Mouse (Mus musculus): ENCODE results near the gene Ntf5. TPM values are rescaled to one million over a fixed set of nuclear protein-coding genes. Genes with fewer than 3 reads are reported as not detected.

The Ntf5 gene
- total RNA-seq, 4 experiments from 2014 or later: 0.36 to 0.39 TPM; not detected in 2

DNA sequence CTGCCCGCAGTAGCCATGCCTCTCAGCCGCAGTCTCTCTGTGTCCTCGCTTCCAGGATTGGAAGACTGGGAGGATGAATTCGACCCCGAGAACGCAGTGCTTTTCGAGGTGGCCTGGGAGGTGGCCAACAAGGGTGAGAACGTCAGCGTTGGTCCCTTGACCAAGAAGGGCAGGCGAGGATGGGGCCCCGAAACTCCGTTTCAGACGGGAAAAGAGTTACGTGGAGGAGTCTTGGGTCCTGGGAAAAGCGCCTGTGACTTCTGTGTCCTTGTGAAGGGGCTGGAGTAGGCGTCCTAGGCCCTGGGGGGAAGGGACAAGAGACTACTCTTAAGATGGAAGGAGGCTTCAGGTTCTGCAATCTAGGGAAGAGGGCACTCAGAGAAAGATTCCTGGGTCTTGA is 21.5 kb downstream of the Ntf5 start:
- DNase-seq (ENCODE audit: low spot score in 2 of 2): no peak

DNA sequence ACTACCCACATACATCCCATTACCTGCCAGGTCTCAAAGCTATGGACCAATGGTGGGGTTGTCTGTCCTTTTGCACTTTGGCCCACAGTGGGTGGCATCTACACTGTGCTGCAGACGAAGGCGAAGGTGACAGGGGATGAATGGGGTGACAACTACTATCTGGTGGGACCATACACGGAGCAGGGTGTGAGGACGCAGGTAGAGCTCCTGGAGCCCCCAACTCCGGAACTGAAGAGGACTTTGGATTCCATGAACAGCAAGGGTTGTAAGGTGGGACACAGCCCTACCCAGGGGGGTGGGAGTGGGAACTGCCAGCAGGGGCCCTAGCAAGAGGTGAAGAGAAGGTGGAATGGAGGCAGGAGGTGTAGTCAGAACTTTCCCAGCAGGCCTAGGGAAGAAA is 22.9 kb downstream of the Ntf5 start:
- DNase-seq (ENCODE audit: low spot score in 2 of 2): no peak

DNA sequence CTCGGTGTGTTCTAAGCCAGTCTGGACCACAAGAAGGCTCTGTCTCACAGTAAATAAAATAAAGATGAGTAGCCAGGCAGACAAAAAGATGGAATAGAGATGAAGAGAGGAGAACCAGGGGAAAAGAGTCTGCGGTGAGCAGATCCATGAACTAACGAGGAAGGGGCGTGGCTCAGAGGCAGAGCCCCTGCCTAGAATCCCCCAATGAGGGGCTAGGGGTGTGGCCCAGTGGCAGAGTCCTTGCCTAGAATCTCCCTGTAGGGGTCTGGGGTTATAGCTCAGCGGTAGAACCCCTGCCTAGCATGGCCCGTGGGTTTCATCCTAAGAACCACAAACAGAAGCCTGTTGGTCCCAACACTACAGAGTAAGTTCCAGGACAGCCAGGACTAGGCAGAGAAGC is 23.6 kb downstream of the Ntf5 start:
- DNase-seq (ENCODE audit: low spot score in 2 of 2): no peak

DNA sequence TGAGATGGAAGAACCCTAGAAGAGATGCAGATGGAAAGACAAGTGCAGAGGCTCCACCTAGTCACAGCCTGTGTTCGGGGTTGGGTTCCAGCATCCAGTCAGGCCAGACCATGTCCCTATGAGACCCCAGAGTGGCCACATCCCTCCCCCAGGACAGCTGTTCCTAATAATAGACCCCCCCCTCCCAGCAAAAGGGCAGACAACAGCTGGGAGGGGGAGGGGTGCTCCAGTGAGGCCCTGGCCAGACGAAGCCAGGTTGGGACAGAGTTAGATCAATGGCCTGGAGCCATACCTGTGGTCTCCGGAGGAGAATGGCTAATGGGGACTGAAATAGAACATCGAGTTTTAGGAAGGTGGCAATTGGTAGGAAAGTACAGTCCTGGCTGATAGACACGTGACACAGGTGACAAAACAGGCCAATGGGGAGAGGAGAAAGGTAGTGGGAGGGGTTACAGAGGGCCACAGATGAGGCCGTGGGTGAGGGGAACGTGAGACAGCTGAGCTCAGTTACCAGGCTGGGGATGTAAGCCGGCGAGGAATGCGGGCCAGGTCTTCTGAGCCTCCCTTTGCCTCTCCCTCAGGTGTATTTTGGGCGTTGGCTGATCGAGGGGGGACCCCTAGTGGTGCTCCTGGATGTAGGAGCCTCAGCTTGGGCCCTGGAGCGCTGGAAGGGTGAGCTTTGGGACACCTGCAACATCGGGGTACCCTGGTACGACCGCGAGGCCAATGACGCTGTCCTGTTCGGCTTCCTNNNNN is 24.2 kb downstream of the Ntf5 start, which contains the start of gene Ruvbl2:
Ruvbl2 (minus strand) TSS at position 576 of the 756 bp plus-strand sequence.
- no peak for DNase-seq (ENCODE audit: low spot score in 2 of 2)

DNA sequence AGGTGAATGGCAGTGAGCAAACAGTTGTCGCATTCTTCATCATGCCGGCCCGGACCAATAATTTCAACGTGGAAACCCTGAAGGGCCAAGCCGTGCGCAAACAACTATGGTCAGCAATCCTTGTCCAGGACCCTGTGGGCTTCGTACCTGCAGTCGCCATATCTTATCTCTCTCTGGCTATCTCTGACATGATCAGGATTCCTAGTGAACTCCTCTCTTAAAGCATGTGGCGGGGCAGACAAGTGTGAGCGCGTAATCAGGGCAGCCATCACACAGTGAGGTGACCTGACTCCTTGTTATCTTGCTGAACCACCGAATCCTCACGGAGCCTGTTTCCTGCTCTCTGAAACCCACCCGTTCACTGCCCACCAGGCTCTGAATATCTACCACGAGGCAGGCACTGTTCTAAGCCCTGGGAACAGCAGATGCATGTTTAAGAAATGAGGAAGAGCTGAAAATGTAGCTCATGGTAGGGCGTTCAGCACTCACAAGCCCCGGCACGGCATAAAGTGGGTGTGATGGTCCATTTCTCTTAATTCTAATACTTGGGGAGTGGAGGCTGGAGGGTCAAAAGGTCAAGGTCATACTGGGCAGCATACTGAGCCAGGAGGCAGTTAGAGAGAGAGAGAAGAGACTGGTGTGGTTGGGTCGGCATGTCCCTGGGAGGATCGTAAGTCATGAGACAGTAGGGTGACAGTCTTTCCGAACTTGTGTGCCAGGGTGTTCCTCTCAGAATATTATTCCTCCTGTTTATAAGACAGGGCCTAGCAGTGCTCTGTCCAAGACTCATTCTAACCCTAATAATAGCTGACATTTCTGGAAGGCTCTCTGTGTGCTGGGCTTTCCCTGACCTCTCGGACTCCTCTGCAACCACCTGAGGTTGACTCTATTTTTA is 30.3 kb downstream of the Ntf5 start:
- DNase-seq (ENCODE audit: low spot score in 2 of 2): no peak

DNA sequence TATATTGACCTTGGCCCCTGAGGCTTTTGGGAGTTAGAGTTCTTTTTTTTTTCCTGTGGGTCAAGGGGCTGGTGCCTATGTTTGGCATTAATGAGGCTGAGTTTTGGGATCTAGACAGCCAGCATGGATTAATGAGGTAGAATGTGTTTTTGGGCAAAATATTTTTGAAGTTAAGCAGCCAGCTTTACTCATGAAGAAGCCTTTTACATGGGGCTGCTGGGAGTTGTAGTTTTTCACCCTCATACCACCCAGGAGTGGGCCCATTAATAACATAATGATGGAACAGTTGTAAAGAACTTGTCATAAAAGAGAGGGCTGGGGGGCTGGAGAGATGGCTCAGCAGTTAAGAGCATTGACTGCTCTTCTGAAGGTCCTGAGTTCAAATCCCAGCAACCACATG is 33.1 kb downstream of the Ntf5 start:
- no peak for DNase-seq (ENCODE audit: low spot score in 2 of 2)

DNA sequence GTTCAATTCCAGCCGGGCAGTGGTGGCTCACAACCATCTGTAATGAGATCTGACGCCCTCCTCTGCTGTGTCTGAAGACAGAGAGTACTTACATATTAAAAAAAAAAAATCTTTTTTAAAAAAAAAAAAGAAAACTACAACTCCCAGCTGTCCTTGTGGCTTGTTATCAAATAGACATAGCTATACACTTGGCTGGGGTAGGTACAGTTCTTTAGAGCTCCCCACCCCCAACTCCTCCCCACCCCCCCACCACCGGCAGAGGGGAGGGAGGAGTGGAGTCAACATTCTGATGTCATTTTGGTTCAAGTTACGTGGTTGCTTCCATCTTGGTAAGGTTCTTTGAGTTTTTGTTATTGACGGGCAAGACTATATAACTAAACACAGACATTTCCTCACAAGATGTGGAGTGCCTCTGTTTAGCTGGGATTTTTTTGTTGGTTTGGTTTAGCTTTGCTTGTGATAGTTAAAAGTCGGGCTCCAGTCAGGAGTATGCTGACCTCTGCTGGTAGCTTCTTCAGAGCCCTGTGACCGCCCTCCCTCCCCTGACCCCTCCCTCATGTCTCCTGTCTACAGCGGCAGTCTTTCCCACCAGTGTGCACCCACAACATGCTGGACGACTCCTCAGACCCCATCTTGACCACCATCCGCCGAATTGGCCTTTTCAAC is 34.0 kb downstream of the Ntf5 start:
- DNase-seq (ENCODE audit: low spot score in 2 of 2): no peak

DNA sequence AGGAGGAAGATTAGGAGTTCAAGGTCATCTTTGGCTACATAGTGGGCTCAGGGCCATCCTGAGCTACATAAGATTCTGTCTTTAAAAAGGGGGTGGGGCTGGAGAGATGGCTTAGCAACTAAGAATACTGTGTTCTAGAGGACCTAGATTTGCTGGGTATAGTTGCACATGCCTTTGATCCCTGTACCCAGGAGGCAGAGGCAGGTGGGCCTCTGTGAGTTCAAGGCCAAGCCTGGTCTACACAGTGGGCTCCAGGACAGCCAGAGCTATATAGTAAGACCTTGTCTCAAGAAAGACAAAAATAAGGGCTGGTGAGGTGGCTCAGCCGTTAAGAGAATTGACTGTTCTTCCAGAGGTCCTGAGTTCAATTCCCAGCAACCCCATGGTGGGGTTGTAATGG is 36.5 kb downstream of the Ntf5 start:
- no peak for DNase-seq (ENCODE audit: low spot score in 2 of 2)

DNA sequence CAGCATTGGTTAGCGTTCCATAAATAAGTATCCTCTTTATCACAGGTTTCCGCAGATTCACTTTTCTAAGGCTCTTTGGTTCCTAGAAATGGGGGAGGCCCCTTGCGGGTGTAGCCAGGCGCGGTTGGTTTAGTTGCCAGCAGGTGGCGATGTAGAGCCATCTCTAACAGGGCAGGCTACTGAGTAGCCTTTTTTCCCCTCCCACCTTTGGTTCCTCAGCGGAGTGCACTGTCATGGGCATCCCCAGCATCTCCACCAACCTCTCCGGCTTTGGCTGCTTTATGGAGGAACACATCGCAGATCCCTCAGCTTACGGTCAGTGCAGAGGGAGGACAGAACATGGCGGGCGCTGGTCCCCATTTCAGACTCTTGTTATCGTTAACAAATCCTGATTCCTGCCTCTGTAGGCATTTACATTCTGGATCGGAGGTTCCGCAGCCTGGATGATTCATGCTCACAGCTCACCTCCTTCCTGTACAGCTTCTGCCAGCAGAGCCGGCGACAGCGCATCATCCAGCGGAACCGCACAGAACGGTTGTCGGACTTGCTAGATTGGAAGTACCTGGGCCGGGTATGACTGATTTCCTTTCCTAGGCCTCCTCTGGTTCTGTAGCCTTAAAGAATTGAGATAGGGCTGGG is 38.0 kb downstream of the Ntf5 start:
- DNase-seq (ENCODE audit: low spot score in 2 of 2): peak; percentile 72 to 81

DNA sequence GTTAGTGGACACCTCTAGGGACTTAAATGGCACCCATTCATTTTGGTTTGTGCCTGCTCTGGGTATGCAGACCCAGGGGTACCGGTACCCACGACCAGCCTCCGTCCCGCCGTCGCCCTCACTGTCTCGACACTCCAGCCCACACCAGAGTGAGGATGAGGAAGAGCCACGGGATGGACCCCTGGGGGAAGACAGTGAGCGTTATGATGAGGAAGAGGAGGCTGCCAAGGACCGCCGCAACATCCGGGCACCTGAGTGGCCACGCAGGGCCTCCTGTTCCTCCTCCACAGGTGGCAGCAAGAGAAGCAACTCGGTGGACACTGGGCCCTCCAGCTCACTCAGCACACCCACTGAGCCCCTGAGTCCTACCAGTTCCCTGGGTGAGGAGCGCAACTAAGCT is 41.5 kb downstream of the Ntf5 start:
- no peak for DNase-seq (ENCODE audit: low spot score in 2 of 2)

DNA sequence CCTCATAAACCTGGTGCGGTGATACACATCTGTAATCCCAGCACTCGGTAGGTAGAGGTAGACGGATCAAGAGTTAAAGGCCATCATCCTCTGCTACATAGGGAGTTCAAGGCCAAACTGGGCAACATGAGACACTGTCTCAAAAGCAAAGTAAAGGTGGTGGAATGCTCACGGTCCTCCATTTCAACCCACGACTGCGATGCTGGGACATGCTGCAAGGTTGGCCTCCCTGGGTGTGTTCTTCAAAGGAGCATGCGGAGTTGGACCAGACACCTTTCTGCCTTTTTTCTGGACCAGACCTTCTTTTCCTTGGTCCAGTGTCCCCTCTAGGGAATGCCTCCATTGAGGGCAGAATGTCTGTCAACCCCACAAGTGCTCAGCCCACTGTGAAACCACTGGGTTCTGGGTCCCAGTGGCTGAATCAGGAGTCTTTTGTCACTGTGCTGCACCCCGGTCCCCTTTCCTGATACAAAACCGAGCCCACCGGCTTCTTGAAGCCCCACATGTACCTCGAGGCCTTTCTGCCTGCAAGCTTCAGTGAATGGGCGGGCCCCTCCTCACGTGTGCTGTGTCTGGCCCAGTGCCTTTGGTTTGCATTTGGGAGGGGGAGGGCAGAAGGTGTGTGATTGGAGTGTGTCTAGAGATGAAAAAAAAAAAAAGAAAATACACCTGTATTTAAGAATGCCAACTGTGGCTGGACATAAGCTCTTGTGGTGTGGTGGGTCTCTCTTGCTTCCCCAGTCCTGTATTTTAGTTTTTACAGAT is 42.6 kb downstream of the Ntf5 start:
- no peak for DNase-seq (ENCODE audit: low spot score in 2 of 2)

DNA sequence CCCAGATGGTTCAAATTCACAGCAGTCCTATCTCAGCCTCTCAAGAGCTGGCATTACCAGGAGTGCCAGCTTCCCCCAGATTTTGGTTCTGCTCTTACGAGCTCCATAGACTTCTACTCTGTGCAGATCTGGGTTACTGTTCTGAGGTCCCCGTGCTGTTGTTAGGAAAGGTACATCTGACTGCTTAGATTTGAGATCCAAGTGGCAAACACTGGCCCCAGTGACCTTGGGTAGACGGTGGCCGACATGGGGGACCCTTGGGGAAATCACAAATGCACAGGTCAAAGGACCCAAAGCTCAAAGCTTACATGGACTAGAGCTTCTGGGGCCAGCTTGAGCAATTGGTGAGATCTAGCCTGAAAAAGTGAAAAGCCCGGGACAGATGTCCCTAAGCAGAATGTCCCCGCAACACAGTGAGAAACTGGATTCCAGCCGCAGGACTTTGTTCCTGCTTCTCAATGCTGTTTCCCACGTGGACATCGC is 43.3 kb downstream of the Ntf5 start:
- DNase-seq (ENCODE audit: low spot score in 2 of 2): no peak

DNA sequence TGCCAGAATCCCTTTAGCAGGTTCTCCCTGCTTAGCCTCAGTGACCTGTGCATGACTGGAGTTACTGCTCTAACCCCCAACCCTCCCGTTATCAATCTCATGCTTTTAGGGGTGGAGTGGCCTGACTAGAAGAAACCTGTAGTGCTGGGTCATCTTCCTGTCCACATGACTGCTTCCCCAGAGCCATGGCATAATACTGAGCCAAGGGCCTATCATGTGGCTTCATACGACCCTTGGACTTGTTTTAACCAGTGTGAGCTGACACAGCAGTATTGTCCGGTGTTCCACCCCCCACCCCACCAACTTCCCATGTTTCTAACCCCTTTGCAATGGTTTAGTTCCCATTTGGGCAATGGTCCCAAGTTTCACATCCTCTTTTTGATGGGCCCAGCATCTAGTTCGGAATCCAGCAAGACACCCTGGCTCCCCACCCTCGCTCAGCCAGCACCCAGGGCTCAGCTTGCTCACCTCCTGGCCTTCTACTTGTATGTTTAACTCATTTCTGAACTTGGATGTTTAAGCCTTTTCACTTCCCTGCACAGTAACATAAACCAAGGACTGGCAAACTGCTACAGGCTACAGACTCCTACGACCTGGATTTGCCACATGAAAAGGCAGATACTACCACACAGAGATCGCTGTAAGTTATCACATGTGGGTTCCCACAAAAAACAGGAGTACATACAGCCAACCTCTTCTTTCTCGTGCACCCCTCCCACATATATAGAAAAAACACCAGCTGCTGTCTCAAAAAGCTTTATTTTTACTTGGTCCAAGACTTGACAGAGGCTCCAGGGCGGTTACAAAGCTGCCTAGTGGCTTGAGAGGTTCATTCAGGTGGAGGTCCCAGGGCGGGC is 43.9 kb downstream of the Ntf5 start:
- DNase-seq (ENCODE audit: low spot score in 2 of 2): no peak

DNA sequence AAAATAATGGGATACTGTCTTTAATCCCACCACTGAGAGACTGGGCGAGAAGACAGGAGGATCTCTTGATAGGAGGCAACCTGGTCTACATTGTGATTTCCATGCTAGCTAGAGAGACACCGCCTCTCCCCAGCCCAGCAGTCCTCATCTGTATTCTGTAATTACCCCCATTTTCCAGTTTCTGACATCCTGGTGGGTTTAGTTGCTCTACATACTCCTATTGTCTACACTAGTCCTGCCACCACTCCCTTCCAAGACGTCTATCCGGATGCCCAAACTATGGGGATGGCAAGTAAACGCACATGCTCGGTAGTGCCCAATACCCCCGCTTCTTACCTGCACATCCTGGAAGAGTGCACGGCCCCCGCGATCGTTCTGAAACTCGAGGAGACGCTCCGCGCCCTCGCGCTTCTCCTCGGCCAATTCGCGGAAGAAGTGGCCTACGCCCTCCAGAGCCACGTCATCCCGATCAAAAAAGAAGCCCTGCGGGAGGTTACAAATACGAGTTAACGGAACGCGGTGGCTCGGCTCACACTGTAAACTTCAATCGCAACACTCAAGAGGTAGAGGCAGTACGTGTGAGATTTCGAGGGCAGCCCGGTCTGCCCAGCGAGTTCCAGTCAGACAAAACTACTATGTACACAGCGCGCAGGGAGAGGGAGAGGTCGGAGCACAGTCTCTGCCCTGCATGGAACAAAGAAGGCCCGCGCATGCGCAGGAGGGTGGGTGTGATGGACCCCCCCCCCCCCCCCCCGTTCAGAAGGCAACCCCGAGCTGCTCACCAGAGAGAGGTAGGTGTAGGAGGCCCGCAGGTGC is 45.5 kb downstream of the Ntf5 start:
- DNase-seq (ENCODE audit: low spot score in 2 of 2): peak; percentile 51 to 59

DNA sequence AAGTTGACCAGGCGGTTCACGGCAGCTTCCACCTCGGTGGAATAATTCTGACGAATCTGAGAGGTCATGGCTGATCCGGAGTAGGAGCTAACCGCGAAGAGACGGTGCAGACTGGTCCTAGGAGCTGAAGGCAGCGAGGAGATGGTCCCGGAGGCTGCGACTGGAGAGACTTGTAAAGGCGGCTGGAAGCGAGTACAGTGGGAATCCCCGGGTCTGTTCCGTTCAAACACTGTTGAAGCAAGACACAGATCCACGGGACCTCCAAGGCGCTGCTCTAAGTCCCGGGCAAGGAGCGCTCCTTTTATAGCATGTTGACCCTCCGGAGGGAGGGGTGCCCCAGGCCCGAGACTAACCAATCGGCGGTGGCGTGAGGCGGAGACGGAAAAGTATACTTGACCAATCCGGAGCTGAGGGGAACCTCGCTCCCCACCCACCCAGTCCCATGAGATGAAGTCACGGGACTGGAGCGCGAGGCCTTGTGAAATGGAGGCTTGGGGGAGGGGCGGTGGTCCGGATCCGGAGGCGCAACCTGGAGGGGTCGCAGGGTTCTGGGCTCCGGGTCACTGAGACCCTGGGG is 46.2 kb downstream of the Ntf5 start, which contains the start of gene Ftl1:
Ftl1 (minus strand) TSS at position 321 of the 577 bp plus-strand sequence.
- DNase-seq (ENCODE audit: low spot score in 2 of 2): peak; percentile 97 to 98

DNA sequence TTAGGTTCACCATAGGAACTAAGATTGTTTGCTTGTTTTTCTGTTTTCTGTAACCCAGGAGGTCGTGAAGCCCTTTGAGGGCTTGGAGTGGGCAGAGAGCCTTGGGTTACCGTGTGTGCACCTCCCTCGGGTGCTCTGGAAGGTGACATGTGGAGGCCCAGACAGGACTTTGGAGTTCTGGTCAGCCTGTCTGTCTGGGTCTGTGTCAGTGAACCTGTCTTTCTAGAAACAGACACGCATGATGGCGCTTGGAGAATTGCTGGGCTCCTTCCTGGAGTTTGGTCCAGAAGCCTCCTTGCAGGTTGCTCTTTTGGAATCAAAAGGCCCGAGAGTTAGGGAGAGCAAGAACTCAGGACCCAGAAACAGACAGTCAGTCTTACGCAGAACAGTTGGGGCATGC is 46.9 kb downstream of the Ntf5 start:
- DNase-seq (ENCODE audit: low spot score in 2 of 2): no peak

DNA sequence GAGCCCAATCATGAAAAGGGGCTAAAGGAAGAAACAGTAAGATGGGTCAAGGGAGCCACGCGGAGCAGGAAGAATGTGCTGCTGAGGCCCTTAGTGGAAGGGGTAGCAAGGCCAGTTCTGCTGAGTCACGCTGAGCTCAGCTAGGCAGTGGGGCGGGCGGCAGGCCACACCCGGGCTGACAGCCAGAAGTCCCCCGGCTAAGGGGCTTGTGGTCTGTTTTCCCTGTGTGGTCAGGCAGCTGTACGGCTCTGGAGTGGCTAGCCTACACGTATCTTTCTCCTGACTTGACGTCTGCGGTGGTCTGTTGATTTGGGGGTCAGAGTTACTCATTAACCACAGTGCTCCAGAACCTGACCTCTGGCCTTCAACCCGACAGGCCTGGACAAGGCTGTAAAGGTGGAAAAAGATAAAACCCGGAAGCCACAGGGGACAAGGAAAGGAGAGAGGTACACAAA is 47.4 kb downstream of the Ntf5 start:
- DNase-seq (ENCODE audit: low spot score in 2 of 2): no peak

DNA sequence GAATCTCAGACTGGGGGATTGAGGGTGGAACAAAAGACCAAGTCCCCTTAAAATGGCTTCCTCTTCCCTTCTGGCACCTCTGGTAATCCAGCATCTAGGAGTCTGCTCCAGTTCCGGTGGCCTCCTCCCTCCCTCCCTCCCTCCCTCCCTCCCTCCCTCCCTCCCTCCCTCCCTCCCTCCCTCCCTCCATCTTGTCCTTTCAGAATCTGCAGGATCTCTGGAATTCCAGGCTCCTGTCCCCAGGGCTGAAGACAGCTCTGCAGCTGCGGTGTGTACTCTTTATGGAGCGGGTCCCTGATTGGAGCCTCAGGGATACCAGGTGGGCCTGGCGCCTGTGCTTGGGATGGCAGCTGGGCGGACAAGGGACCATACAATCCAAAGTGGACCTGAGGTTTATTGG is 47.8 kb downstream of the Ntf5 start:
- DNase-seq (ENCODE audit: low spot score in 2 of 2): no peak

Data from left cerebral cortex, adult 8-10 months (tissue).